Mouse (Mus musculus): Measurements from ENCODE around the gene Lin7a. TPM values are rescaled to one million over a fixed set of nuclear protein-coding genes. Genes with fewer than 3 reads are reported as not detected.

The Lin7a gene
- polyA plus RNA-seq (2017; shearing (Covaris generic)), result 0.22 TPM

GRCm38 (mm10) chr10:107271321-107272130 is at the start of gene Lin7a:
Gene Lin7a (plus strand): TSS chr10:107271686.

Other genes with a start within 250 kb of the Lin7a start
- not detected for gene Acss3, start 148.0 kb upstream of the Lin7a start, polyA plus RNA-seq (2017; shearing (Covaris generic))
- not detected for gene Myf5, start 214.4 kb downstream of the Lin7a start, polyA plus RNA-seq (2017; shearing (Covaris generic))
- not detected for gene Myf6, start 223.1 kb downstream of the Lin7a start, polyA plus RNA-seq (2017; shearing (Covaris generic))